Mouse (Mus musculus) lung, embryonic 14.5 days (tissue): Measurements from ENCODE around the gene Parp16. TPM values are rescaled to one million over a fixed set of nuclear protein-coding genes. Genes with fewer than 3 reads are reported as not detected.

ENCODE experiments used
- ATAC-seq: fragments of 200-750 bp; cut with Nextera tagmentation; 2 replicates; pipeline ENCODE4 v1.8.0; 2017; ENCODE audit warnings: mild to moderate bottlenecking, moderate TSS enrichment, moderate library complexity; ENCODE audit not compliant: insufficient read depth
- DNase-seq: peaks from one replicate; pipeline ENCODE4 v3.0.0-alpha.2; 2015
- H3K27ac ChIP-seq: fragments of 300-500 bp; sonication (generic); 2 replicates; pipeline ENCODE4 v1.5.1; 2014; ENCODE audit warnings: low read depth, mild to moderate bottlenecking, moderate library complexity
- H3K27me3 ChIP-seq: fragments of 300-500 bp; sonication (generic); 2 replicates; pipeline ENCODE4 v1.6.1; 2014; ENCODE audit warnings: low read length, control low read depth; ENCODE audit not compliant: insufficient read depth
- H3K36me3 ChIP-seq: fragments of 300-500 bp; sonication (generic); 2 replicates; pipeline ENCODE4 v1.6.1; 2014; ENCODE audit warnings: control low read depth; ENCODE audit not compliant: insufficient read depth
- H3K4me1 ChIP-seq: fragments of 300-500 bp; sonication (generic); 2 replicates; pipeline ENCODE4 v1.6.1; 2014; ENCODE audit warnings: antibody characterized with exemption, control low read depth; ENCODE audit not compliant: insufficient read depth
- H3K4me2 ChIP-seq: fragments of 300-500 bp; sonication (generic); 2 replicates; pipeline ENCODE4 v1.6.1; 2014; ENCODE audit warnings: mild to moderate bottlenecking
- H3K4me3 ChIP-seq: fragments of 300-500 bp; sonication (generic); 2 replicates; pipeline ENCODE4 v1.5.1; 2014; ENCODE audit warnings: low read depth, low read length
- H3K9ac ChIP-seq: fragments of 300-500 bp; sonication (generic); 2 replicates; pipeline ENCODE4 v1.6.1; 2014
- H3K9me3 ChIP-seq: fragments of 300-500 bp; sonication (generic); 2 replicates; pipeline ENCODE4 v1.6.1; 2016; ENCODE audit warnings: low read depth, low read length, control low read depth
- CTCF ChIP-seq: IDR thresholded peaks from 2 replicates; pipeline ENCODE4 v1.5.1; 2016; ENCODE audit warnings: antibody characterized with exemption, low read depth
- WGBS: fragments of 180-500 bp; shearing (Covaris S2); extraction: QIAGEN DNeasy Blood & Tissue Kit; methylation state at CpG from one replicate; pipeline ENCODE4 v1.1.7; 2014; 5-methylcytosine and 5-hydroxymethylcytosine counted together
- polyA plus RNA-seq: library from polyadenylated mRNA; unstranded; fragments of >200 nt; fragmentation: Nextera tagmentation; extraction: Ambion mirVana; gene quantifications from 2 replicates; pipeline ENCODE4 v1.2.1, GENCODE M21; 2014

Gene Parp16
- polyA plus RNA-seq, 1 experiment from 2014 or later, result 5.3 TPM

DNA sequence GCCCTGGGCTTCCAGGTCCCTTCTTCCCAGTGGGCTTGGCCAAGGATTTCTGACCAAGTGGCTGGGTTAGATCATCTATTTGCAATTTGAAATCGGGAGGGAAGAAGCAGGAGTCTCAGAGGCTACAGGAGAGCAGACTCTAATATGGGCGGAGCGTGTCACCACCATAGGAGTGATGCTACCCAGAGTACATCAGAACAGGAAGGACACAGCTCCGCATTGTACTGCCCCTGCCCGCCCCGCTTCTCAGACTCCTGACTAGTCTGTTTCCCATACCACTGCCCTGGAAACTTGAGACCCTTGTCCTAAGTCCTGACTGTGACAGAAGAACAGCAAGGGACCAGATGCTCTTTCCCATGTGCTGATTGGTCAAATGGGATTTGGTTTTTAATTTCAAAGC is 37.5 kb upstream of the Parp16 start:
- H3K27ac ChIP-seq, result no peak overlapping the region
- no peaks in the 10 kb centered on the region for H3K36me3 ChIP-seq
- TF ChIP-seq CTCF, result no peak
- WGBS, result 57% methylated on average over 6 of the region's 6 CpGs
- no peak overlapping the region for H3K9ac ChIP-seq
- DNase-seq (no peak), ATAC-seq (no peak)
- H3K4me3 ChIP-seq, result no peak overlapping the region
- peaks cover 11% of the 10 kb centered on the region for H3K4me1 ChIP-seq
- H3K27me3 ChIP-seq, result peaks cover 10% of the 10 kb centered on the region
- no peak overlapping the region for H3K4me2 ChIP-seq
- no peaks in the 10 kb centered on the region for H3K9me3 ChIP-seq

- Histone ChIP-seq H3K27ac (no peak overlapping the region), H3K27me3 (peaks cover 23% of the 10 kb centered on the region), H3K9ac (no peak overlapping the region), H3K4me3 (no peak overlapping the region), H3K4me2 (no peak overlapping the region), H3K36me3 (no peaks in the 10 kb centered on the region), H3K9me3 (no peaks in the 10 kb centered on the region), H3K4me1 (peaks cover 6% of the 10 kb centered on the region)
- DNase-seq (no peak), ATAC-seq (no peak)
- no peak for TF ChIP-seq CTCF
- WGBS, result 51% methylated on average over 4 of the region's 4 CpGs
Measured at GRCm38 (mm10) chr9:65161188-65161587, 34.0 kb upstream of the Parp16 start.

- Histone ChIP-seq H3K4me2 (no peak overlapping the region), H3K4me3 (peak overlapping the region; percentile 45; the same call in 1 of the 2 replicates), H3K36me3 (no peaks in the 10 kb centered on the region), H3K27me3 (peaks cover 23% of the 10 kb centered on the region), H3K9me3 (no peaks in the 10 kb centered on the region), H3K27ac (no peak overlapping the region), H3K9ac (no peak overlapping the region), H3K4me1 (peaks cover 1% of the 10 kb centered on the region)
- TF ChIP-seq CTCF, result no peak
- DNase-seq (no peak), ATAC-seq (no peak)
- 40% methylated on average over 8 of the region's 8 CpGs for WGBS
Measured at GRCm38 (mm10) chr9:65161881-65162280, 33.3 kb upstream of the Parp16 start.

DNA sequence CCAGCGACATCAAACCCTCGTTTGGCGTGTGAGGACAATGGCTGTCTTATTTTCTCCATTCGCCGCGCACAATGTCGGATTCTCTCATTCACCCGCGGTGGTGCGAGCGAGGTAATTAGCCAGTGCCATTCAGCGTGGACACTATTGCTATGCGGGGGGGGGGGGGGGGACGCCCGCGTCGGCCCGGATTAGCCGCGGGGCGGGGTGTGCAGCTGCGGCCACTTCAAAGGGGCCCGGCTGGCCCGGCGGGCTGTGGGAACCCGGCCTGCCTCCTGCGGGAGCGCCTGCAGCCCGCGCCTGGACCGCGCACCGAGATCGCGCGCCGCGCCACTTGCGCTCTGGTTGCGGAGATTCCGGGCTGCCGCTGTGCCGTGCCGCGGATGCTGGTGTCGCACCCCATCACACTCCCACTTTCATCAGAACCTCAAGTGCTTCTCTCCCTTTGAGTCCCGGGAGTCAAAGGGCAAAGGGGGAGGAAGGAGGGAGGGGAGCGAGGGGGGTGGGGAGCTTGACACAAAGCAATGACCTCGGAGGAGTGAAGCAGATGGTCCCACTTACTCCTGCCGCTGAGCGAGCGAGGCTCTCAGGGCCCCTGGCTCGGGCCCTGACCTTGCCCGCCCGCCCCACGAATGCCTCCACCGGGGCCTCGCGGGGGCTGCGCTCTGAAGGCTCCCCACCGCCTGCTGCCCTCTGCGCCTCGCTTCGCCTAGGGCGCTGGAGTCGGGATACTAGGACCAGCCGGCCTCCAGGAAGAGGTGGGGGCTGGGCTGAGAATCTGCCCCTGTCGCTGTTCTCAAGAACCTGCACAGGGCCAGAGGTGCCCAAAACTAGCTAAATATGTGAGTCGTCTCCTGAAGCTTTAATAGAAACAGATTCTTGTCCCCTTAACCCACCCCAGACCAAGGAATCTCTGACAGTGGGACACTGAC is 32.2 kb upstream of the Parp16 start:
- peak overlapping the region; percentile 45 for H3K4me3 ChIP-seq
- H3K4me1 ChIP-seq, result no peaks in the 10 kb centered on the region; the same call in 1 of the 2 replicates
- no peaks in the 10 kb centered on the region for H3K36me3 ChIP-seq
- DNase-seq, result peak; percentile 64
- ATAC-seq, result peak; percentile 54; the same call in 1 of the 2 replicates
- peak overlapping the region; percentile 80 for H3K4me2 ChIP-seq
- TF ChIP-seq CTCF, result no peak
- no peak overlapping the region for H3K27ac ChIP-seq
- 1% methylated on average over 63 of the region's 69 CpGs for WGBS
- H3K9me3 ChIP-seq, result no peaks in the 10 kb centered on the region
- H3K27me3 ChIP-seq, result peaks cover 23% of the 10 kb centered on the region
- H3K9ac ChIP-seq, result peak overlapping the region; percentile 44

- ATAC-seq, result no peak
- Histone ChIP-seq H3K4me1 (no peaks in the 10 kb centered on the region), H3K36me3 (no peaks in the 10 kb centered on the region), H3K27ac (no peak overlapping the region), H3K9me3 (no peaks in the 10 kb centered on the region), H3K4me2 (no peak overlapping the region), H3K9ac (no peak overlapping the region), H3K27me3 (peaks cover 23% of the 10 kb centered on the region), H3K4me3 (no peak overlapping the region)
- peak; percentile 73 for TF ChIP-seq CTCF
- WGBS, result 8% methylated on average over 1 of the region's 1 CpGs
- peak; percentile 67 for DNase-seq
Measured at GRCm38 (mm10) chr9:65164870-65165269, 30.3 kb upstream of the Parp16 start.

- Histone ChIP-seq H3K9ac (no peak overlapping the region), H3K9me3 (no peaks in the 10 kb centered on the region), H3K27ac (no peak overlapping the region), H3K27me3 (peaks cover 23% of the 10 kb centered on the region), H3K36me3 (no peaks in the 10 kb centered on the region), H3K4me3 (no peak overlapping the region), H3K4me2 (no peak overlapping the region), H3K4me1 (no peaks in the 10 kb centered on the region)
- 41% methylated on average over 9 of the region's 9 CpGs for WGBS
- ATAC-seq (no peak), DNase-seq (no peak)
- no peak for TF ChIP-seq CTCF
Measured at GRCm38 (mm10) chr9:65166386-65166785, 28.8 kb upstream of the Parp16 start.

- no peak overlapping the region for H3K4me3 ChIP-seq
- no peaks in the 10 kb centered on the region for H3K9me3 ChIP-seq
- TF ChIP-seq CTCF, result no peak
- H3K27me3 ChIP-seq, result peaks cover 5% of the 10 kb centered on the region; the same call in 1 of the 2 replicates
- 58% methylated on average over 6 of the region's 6 CpGs for WGBS
- no peak overlapping the region for H3K27ac ChIP-seq
- no peaks in the 10 kb centered on the region for H3K36me3 ChIP-seq
- H3K4me2 ChIP-seq, result no peak overlapping the region
- no peaks in the 10 kb centered on the region; the same call in 1 of the 2 replicates for H3K4me1 ChIP-seq
- H3K9ac ChIP-seq, result no peak overlapping the region
- DNase-seq (no peak), ATAC-seq (no peak)
Measured at GRCm38 (mm10) chr9:65168534-65168933, 26.6 kb upstream of the Parp16 start.
